Mouse (Mus musculus): ENCODE results near the gene Mff. TPM values are rescaled to one million over a fixed set of nuclear protein-coding genes. Genes with fewer than 3 reads are reported as not detected.

Gene Mff
- polyA plus RNA-seq, 1 experiment from 2014 or later = 177 TPM

GRCm38 (mm10) chr1:82797088-82797487, 72.4 kb downstream of the Mff start:
- Histone ChIP-seq H3K4me2 (ENCODE audit: low read depth, low read length) (no peak overlapping the region), H3K27me3 (ENCODE audit: control insufficient read depth, insufficient read depth, low read length) (no peaks in the 10 kb centered on the region), H3K4me1 (ENCODE audit: control insufficient read depth, insufficient read depth, low read length) (no peaks in the 10 kb centered on the region), H3K36me3 (ENCODE audit: control insufficient read depth, insufficient read depth, low read length) (no peaks in the 10 kb centered on the region), H3K27ac (ENCODE audit: low read length) (no peak overlapping the region), H3K9ac (ENCODE audit: low read length) (no peak overlapping the region), H3K9me3 (replicated peaks; ENCODE audit: control insufficient read depth, low read length) (no peaks in the 10 kb centered on the region), H3K4me3 (replicated peaks; ENCODE audit: low read length) (no peak overlapping the region)
- WGBS = 87% methylated on average over 4 of the region's 4 CpGs
- ATAC-seq (ENCODE audit: insufficient read depth, low FRiP score) = no peak

- ATAC-seq (ENCODE audit: insufficient read depth, low FRiP score) = no peak
- Histone ChIP-seq H3K9ac (ENCODE audit: low read length) (no peak overlapping the region), H3K27ac (ENCODE audit: low read length) (no peak overlapping the region), H3K4me2 (ENCODE audit: low read depth, low read length) (no peak overlapping the region), H3K4me3 (replicated peaks; ENCODE audit: low read length) (no peak overlapping the region), H3K9me3 (replicated peaks; ENCODE audit: control insufficient read depth, low read length) (no peaks in the 10 kb centered on the region), H3K27me3 (ENCODE audit: control insufficient read depth, insufficient read depth, low read length) (no peaks in the 10 kb centered on the region), H3K4me1 (ENCODE audit: control insufficient read depth, insufficient read depth, low read length) (no peaks in the 10 kb centered on the region), H3K36me3 (ENCODE audit: control insufficient read depth, insufficient read depth, low read length) (no peaks in the 10 kb centered on the region)
- 53% methylated on average over 5 of the region's 5 CpGs for WGBS
Measured at GRCm38 (mm10) chr1:82798304-82798703, 73.6 kb downstream of the Mff start.

- H3K36me3 ChIP-seq (ENCODE audit: control insufficient read depth, insufficient read depth, low read length) = no peaks in the 10 kb centered on the region
Measured at GRCm38 (mm10) chr1:82798922-82799321, 74.2 kb downstream of the Mff start.

GRCm38 (mm10) chr1:82801105-82801783, 76.6 kb downstream of the Mff start:
- no peak overlapping the region for H3K9ac ChIP-seq (ENCODE audit: low read length)
- WGBS = 85% methylated on average over 12 of the region's 12 CpGs
- no peak overlapping the region for H3K27ac ChIP-seq (ENCODE audit: low read length)
- ATAC-seq (ENCODE audit: insufficient read depth, low FRiP score) = no peak
- no peaks in the 10 kb centered on the region for H3K9me3 ChIP-seq (replicated peaks; ENCODE audit: control insufficient read depth, low read length)
- H3K27me3 ChIP-seq (ENCODE audit: control insufficient read depth, insufficient read depth, low read length) = no peaks in the 10 kb centered on the region
- no peak overlapping the region for H3K4me2 ChIP-seq (ENCODE audit: low read depth, low read length)
- no peaks in the 10 kb centered on the region for H3K36me3 ChIP-seq (ENCODE audit: control insufficient read depth, insufficient read depth, low read length)
- no peaks in the 10 kb centered on the region for H3K4me1 ChIP-seq (ENCODE audit: control insufficient read depth, insufficient read depth, low read length)
- no peak overlapping the region for H3K4me3 ChIP-seq (replicated peaks; ENCODE audit: low read length)

More at GRCm38 (mm10) chr1:82798922-82799321, 74.2 kb downstream of the Mff start:
- no peak overlapping the region for H3K9ac ChIP-seq (ENCODE audit: low read length)
- H3K27me3 ChIP-seq (ENCODE audit: control insufficient read depth, insufficient read depth, low read length) = no peaks in the 10 kb centered on the region
- no peak overlapping the region for H3K4me3 ChIP-seq (replicated peaks; ENCODE audit: low read length)
- no peak for ATAC-seq (ENCODE audit: insufficient read depth, low FRiP score)
- no peaks in the 10 kb centered on the region for H3K9me3 ChIP-seq (replicated peaks; ENCODE audit: control insufficient read depth, low read length)
- no peaks in the 10 kb centered on the region for H3K4me1 ChIP-seq (ENCODE audit: control insufficient read depth, insufficient read depth, low read length)
- 73% methylated on average over 4 of the region's 4 CpGs for WGBS
- no peak overlapping the region for H3K4me2 ChIP-seq (ENCODE audit: low read depth, low read length)
- H3K27ac ChIP-seq (ENCODE audit: low read length) = no peak overlapping the region

Other genes with a start within 250 kb of the Mff start
- gene Col4a4, start 138.0 kb upstream of the Mff start, polyA plus RNA-seq (2015; fragmentation: Nextera tagmentation; extraction: Ambion mirVana) = 0.61 and 0.67 TPM in 2 replicates
- gene Col4a3, start 138.0 kb upstream of the Mff start, polyA plus RNA-seq (2015; fragmentation: Nextera tagmentation; extraction: Ambion mirVana) = 0.47 and 0.63 TPM in 2 replicates
- gene Tm4sf20, start 43.6 kb downstream of the Mff start, polyA plus RNA-seq (2015; fragmentation: Nextera tagmentation; extraction: Ambion mirVana) = 19.1 and 21.3 TPM in 2 replicates
- not detected in 2 replicates for gene Gm47791, start 46.4 kb downstream of the Mff start, polyA plus RNA-seq (2015; fragmentation: Nextera tagmentation; extraction: Ambion mirVana)
- gene Agfg1, start 114.6 kb downstream of the Mff start, polyA plus RNA-seq (2015; fragmentation: Nextera tagmentation; extraction: Ambion mirVana) = 17.0 and 21.6 TPM in 2 replicates
- 0.17 and 0.30 TPM in 2 replicates for gene A030005L19Rik, start 188.4 kb downstream of the Mff start, polyA plus RNA-seq (2015; fragmentation: Nextera tagmentation; extraction: Ambion mirVana)
- gene A030014E15Rik, start 200.0 kb downstream of the Mff start, polyA plus RNA-seq (2015; fragmentation: Nextera tagmentation; extraction: Ambion mirVana) = not detected in 2 replicates
- gene Gm6217, start 206.5 kb downstream of the Mff start, polyA plus RNA-seq (2015; fragmentation: Nextera tagmentation; extraction: Ambion mirVana) = not detected in 2 replicates
- gene A030003K21Rik, start 218.5 kb downstream of the Mff start, polyA plus RNA-seq (2015; fragmentation: Nextera tagmentation; extraction: Ambion mirVana) = not detected in 2 replicates
- not detected in 2 replicates for gene Gm7544, start 231.1 kb downstream of the Mff start, polyA plus RNA-seq (2015; fragmentation: Nextera tagmentation; extraction: Ambion mirVana)
- not detected in 2 replicates for gene Gm47955, start 235.4 kb downstream of the Mff start, polyA plus RNA-seq (2015; fragmentation: Nextera tagmentation; extraction: Ambion mirVana)